In genomic region chr11:73078615-73079014, GRCm38 (mm10) we compare ENCODE assay signal across 25 mouse cellular contexts. TPM values are rescaled to one million over a fixed set of nuclear protein-coding genes. Genes with fewer than 3 reads are reported as not detected.
"Had no signal": no experiment of that assay in that cellular context is flagged by ENCODE, and none has a peak within 500 bp of the region (broad histone marks: within the 10 kb centered on the region; RNA-seq: fewer than 3 reads in every experiment).

No protein-coding gene starts in this region.

- H3K9ac ChIP-seq: heart, embryonic 12.5 days; hindbrain, embryonic 13.5 days; hindbrain, embryonic 15.5 days; kidney, embryonic 15.5 days; limb, embryonic 13.5 days; limb, embryonic 15.5 days; liver, embryonic 12.5 days; liver, embryonic 14.5 days had no signal

- H3K4me2 ChIP-seq: heart, embryonic 12.5 days; hindbrain, embryonic 13.5 days; hindbrain, embryonic 15.5 days; kidney, embryonic 15.5 days; limb, embryonic 13.5 days; limb, embryonic 15.5 days; liver, embryonic 12.5 days had no signal

- H3K27me3 ChIP-seq: heart, embryonic 12.5 days; hindbrain, embryonic 13.5 days; hindbrain, embryonic 15.5 days; kidney, embryonic 15.5 days; limb, embryonic 13.5 days; limb, embryonic 15.5 days; liver, embryonic 12.5 days had no signal

- H3K4me1 ChIP-seq: heart, embryonic 10.5 days; heart, embryonic 12.5 days; hindbrain, embryonic 13.5 days; hindbrain, embryonic 15.5 days; kidney, embryonic 15.5 days; limb, embryonic 13.5 days; limb, embryonic 15.5 days; liver, embryonic 12.5 days had no signal

- H3K9me3 ChIP-seq: heart, embryonic 10.5 days; heart, embryonic 12.5 days; hindbrain, embryonic 13.5 days; hindbrain, embryonic 15.5 days; kidney, embryonic 15.5 days; limb, embryonic 13.5 days; limb, embryonic 15.5 days; liver, embryonic 12.5 days had no signal

- H3K27ac ChIP-seq: heart, embryonic 10.5 days; hindbrain, embryonic 13.5 days; hindbrain, embryonic 15.5 days; hindbrain, postnatal 0 days; kidney, embryonic 15.5 days; kidney, postnatal 0 days; limb, embryonic 13.5 days; limb, embryonic 15.5 days; liver, embryonic 12.5 days; liver, embryonic 14.5 days had no signal

- ATAC-seq: hindbrain, postnatal 0 days; intestine, embryonic 16.5 days; liver, embryonic 12.5 days had no signal

- H3K4me3 ChIP-seq: heart, embryonic 10.5 days; heart, embryonic 12.5 days; hindbrain, embryonic 13.5 days; hindbrain, embryonic 15.5 days; kidney, embryonic 15.5 days; limb, embryonic 13.5 days; limb, embryonic 15.5 days; liver, embryonic 12.5 days had no signal

- DNase-seq: gastrocnemius, postnatal 14 days; gastrocnemius, postnatal 36 days; heart, adult 18-20 months; heart, postnatal 10 days; kidney, adult 11 months; kidney, adult 2 months; kidney, adult 9 months; kidney, postnatal 14 days; kidney, postnatal 36 days; layer of hippocampus, adult 9-11 months; layer of hippocampus, postnatal 36 days; left cerebral cortex, postnatal 4 days had no signal

RNA-seq across cellular contexts. Expression of gene Itgae, which starts 11.8 kb away (rescaled TPM):
- total RNA-seq: left cerebral cortex, postnatal 4 days had no signal

RNA-seq across cellular contexts. Expression of gene Haspin, which starts 59.5 kb away (rescaled TPM):
- total RNA-seq: gastrocnemius, adult 8-10 months had no signal
